Mouse (Mus musculus): ENCODE measurements around the gene Cenpm. TPM values are rescaled to one million over a fixed set of nuclear protein-coding genes. Genes with fewer than 3 reads are reported as not detected.

Cenpm gene
- polyA plus RNA-seq, 1 experiment, result 2.3 TPM

- H3K27ac ChIP-seq (ENCODE audit: insufficient read depth, low read depth, low read length), result no peak overlapping the region
- no peaks in the 10 kb centered on the region for H3K36me3 ChIP-seq (ENCODE audit: control insufficient read depth, insufficient read depth, low read length)
- H3K4me1 ChIP-seq (ENCODE audit: control insufficient read depth, insufficient read depth, low read length), result no peaks in the 10 kb centered on the region
- WGBS, result 76% methylated on average over 14 of the region's 14 CpGs
- H3K27me3 ChIP-seq (replicated peaks; ENCODE audit: control insufficient read depth, insufficient read depth, low read length), result no peaks in the 10 kb centered on the region
- TF ChIP-seq POLR2A (IDR thresholded peaks at IDR 0.05; ENCODE audit: low read depth, low read length) (no peak), CTCF (conservative IDR thresholded peaks at IDR 0.05; ENCODE audit: insufficient read depth, insufficient read length, low read depth, low read length) (no peak; the same call in 1 of the 2 replicates)
- H3K4me3 ChIP-seq (ENCODE audit: insufficient read depth, low read depth, low read length), result no peak overlapping the region
- no peak for DNase-seq
Measured at GRCm38 (mm10) chr15:82221104-82221860, 23.3 kb downstream of the Cenpm start.

GRCm38 (mm10) chr15:82220003-82220675 is 24.4 kb downstream of the Cenpm start:
- H3K27ac ChIP-seq (ENCODE audit: insufficient read depth, low read depth, low read length), result no peak overlapping the region
- no peak for DNase-seq
- no peak overlapping the region for H3K4me3 ChIP-seq (ENCODE audit: insufficient read depth, low read depth, low read length)
- no peaks in the 10 kb centered on the region for H3K36me3 ChIP-seq (ENCODE audit: control insufficient read depth, insufficient read depth, low read length)
- no peaks in the 10 kb centered on the region for H3K4me1 ChIP-seq (ENCODE audit: control insufficient read depth, insufficient read depth, low read length)
- no peaks in the 10 kb centered on the region for H3K27me3 ChIP-seq (replicated peaks; ENCODE audit: control insufficient read depth, insufficient read depth, low read length)
- WGBS, result 81% methylated on average over 11 of the region's 12 CpGs
- TF ChIP-seq CTCF (conservative IDR thresholded peaks at IDR 0.05; ENCODE audit: insufficient read depth, insufficient read length, low read depth, low read length), result no peak
- no peak for TF ChIP-seq POLR2A (IDR thresholded peaks at IDR 0.05; ENCODE audit: low read depth, low read length)

- Histone ChIP-seq H3K27ac (ENCODE audit: insufficient read depth, low read depth, low read length) (no peak overlapping the region), H3K4me1 (ENCODE audit: control insufficient read depth, insufficient read depth, low read length) (no peaks in the 10 kb centered on the region), H3K4me3 (ENCODE audit: insufficient read depth, low read depth, low read length) (no peak overlapping the region), H3K27me3 (replicated peaks; ENCODE audit: control insufficient read depth, insufficient read depth, low read length) (no peaks in the 10 kb centered on the region), H3K36me3 (ENCODE audit: control insufficient read depth, insufficient read depth, low read length) (no peaks in the 10 kb centered on the region)
- TF ChIP-seq CTCF (conservative IDR thresholded peaks at IDR 0.05; ENCODE audit: insufficient read depth, insufficient read length, low read depth, low read length) (no peak), POLR2A (IDR thresholded peaks at IDR 0.05; ENCODE audit: low read depth, low read length) (no peak)
- WGBS, result 73% methylated on average over 26 of the region's 26 CpGs
- DNase-seq, result no peak
Measured at GRCm38 (mm10) chr15:82218778-82219666, 25.5 kb downstream of the Cenpm start.

- no peaks in the 10 kb centered on the region for H3K36me3 ChIP-seq (ENCODE audit: control insufficient read depth, insufficient read depth, low read length)
- H3K27me3 ChIP-seq (replicated peaks; ENCODE audit: control insufficient read depth, insufficient read depth, low read length), result no peaks in the 10 kb centered on the region
- H3K4me1 ChIP-seq (ENCODE audit: control insufficient read depth, insufficient read depth, low read length), result no peaks in the 10 kb centered on the region
- H3K4me3 ChIP-seq (ENCODE audit: insufficient read depth, low read depth, low read length), result no peak overlapping the region
- WGBS, result 58% methylated on average over 9 of the region's 9 CpGs
- no peak overlapping the region for H3K27ac ChIP-seq (ENCODE audit: insufficient read depth, low read depth, low read length)
- no peak for DNase-seq
- no peak for TF ChIP-seq CTCF (conservative IDR thresholded peaks at IDR 0.05; ENCODE audit: insufficient read depth, insufficient read length, low read depth, low read length)
- TF ChIP-seq POLR2A (IDR thresholded peaks at IDR 0.05; ENCODE audit: low read depth, low read length), result no peak
Measured at GRCm38 (mm10) chr15:82217980-82218379, 26.6 kb downstream of the Cenpm start.

GRCm38 (mm10) chr15:82217039-82217438 is 27.5 kb downstream of the Cenpm start:
- 41% methylated on average over 6 of the region's 7 CpGs for WGBS
- peaks cover 3% of the 10 kb centered on the region for H3K27me3 ChIP-seq (replicated peaks; ENCODE audit: control insufficient read depth, insufficient read depth, low read length)
- H3K27ac ChIP-seq (ENCODE audit: insufficient read depth, low read depth, low read length), result no peak overlapping the region
- H3K4me1 ChIP-seq (ENCODE audit: control insufficient read depth, insufficient read depth, low read length), result no peaks in the 10 kb centered on the region
- TF ChIP-seq CTCF (conservative IDR thresholded peaks at IDR 0.05; ENCODE audit: insufficient read depth, insufficient read length, low read depth, low read length), result no peak
- no peak for TF ChIP-seq POLR2A (IDR thresholded peaks at IDR 0.05; ENCODE audit: low read depth, low read length)
- no peaks in the 10 kb centered on the region for H3K36me3 ChIP-seq (ENCODE audit: control insufficient read depth, insufficient read depth, low read length)
- H3K4me3 ChIP-seq (ENCODE audit: insufficient read depth, low read depth, low read length), result no peak overlapping the region
- DNase-seq, result no peak

- TF ChIP-seq CTCF (conservative IDR thresholded peaks at IDR 0.05; ENCODE audit: insufficient read depth, insufficient read length, low read depth, low read length) (no peak), POLR2A (IDR thresholded peaks at IDR 0.05; ENCODE audit: low read depth, low read length) (no peak)
- Histone ChIP-seq H3K36me3 (ENCODE audit: control insufficient read depth, insufficient read depth, low read length) (no peaks in the 10 kb centered on the region), H3K27ac (ENCODE audit: insufficient read depth, low read depth, low read length) (no peak overlapping the region), H3K27me3 (replicated peaks; ENCODE audit: control insufficient read depth, insufficient read depth, low read length) (peaks cover 3% of the 10 kb centered on the region), H3K4me1 (ENCODE audit: control insufficient read depth, insufficient read depth, low read length) (no peaks in the 10 kb centered on the region), H3K4me3 (ENCODE audit: insufficient read depth, low read depth, low read length) (no peak overlapping the region)
- no peak for DNase-seq
- WGBS, result 61% methylated on average over 20 of the region's 20 CpGs
Measured at GRCm38 (mm10) chr15:82216142-82216827, 28.3 kb downstream of the Cenpm start.
